Comparison of ENCODE assay signal across 23 mouse cellular contexts in the genomic region with DNA sequence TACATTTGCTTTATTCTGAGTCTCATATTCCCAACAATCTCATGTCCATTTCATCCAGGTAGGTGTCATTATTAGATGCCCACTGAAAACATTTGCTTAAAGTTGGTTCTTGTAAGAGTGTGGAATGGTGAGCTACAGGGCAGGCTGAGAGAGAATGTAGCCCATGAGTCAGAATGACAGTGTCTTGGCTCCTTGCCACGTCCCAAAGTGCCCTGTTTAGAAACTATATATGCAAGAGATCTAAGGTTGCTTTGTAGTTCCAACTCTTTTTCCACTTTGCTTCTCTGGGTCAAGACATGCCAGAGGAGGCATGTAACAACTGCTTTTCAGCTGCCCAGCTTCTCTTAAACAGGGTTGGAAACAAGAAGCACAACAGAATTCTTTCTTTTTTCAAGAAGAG. TPM values are rescaled to one million over a fixed set of nuclear protein-coding genes. Genes with fewer than 3 reads are reported as not detected.
A peak's percentile ranks its signal among the peaks of the same experiment; 100 is the strongest.
DNase-seq lines count a peak whose midpoint lies in the region; ATAC-seq and TF ChIP-seq lines count a peak whose summit lies in the region.
"Had no signal": no experiment of that assay in that cellular context is flagged by ENCODE, and none has a peak within 500 bp of the region (broad histone marks: within the 10 kb centered on the region; RNA-seq: fewer than 3 reads in every experiment).

No protein-coding gene starts in this region.

- H3K36me3 ChIP-seq in stomach, postnatal 0 days (ENCODE audit: control insufficient read depth, insufficient read depth, low read length), result no peaks in the 10 kb centered on the region
- H3K36me3 ChIP-seq: hindbrain, embryonic 10.5 days; limb, embryonic 12.5 days; liver, embryonic 15.5 days; midbrain, embryonic 10.5 days had no signal

- no peak for TF ChIP-seq EP300 in stomach, postnatal 0 days (optimal IDR thresholded peaks at IDR 0.05)

- no peak overlapping the region for H3K4me3 ChIP-seq in stomach, postnatal 0 days (ENCODE audit: low read depth, low read length)
- H3K4me3 ChIP-seq: erythroblast, embryonic 14.5 days; hindbrain, embryonic 10.5 days; limb, embryonic 12.5 days; liver, embryonic 15.5 days; midbrain, embryonic 10.5 days had no signal

- no peaks in the 10 kb centered on the region for H3K27me3 ChIP-seq in stomach, postnatal 0 days (ENCODE audit: control insufficient read depth, insufficient read depth, low read length)
- H3K27me3 ChIP-seq: limb, embryonic 12.5 days; liver, embryonic 15.5 days had no signal

- H3K4me2 ChIP-seq in stomach, postnatal 0 days (replicated peaks; ENCODE audit: low read depth), result no peak overlapping the region
- H3K4me2 ChIP-seq: limb, embryonic 12.5 days; liver, embryonic 15.5 days had no signal

- no peak overlapping the region for H3K9ac ChIP-seq in stomach, postnatal 0 days (ENCODE audit: low read length)
- H3K9ac ChIP-seq: limb, embryonic 12.5 days; liver, embryonic 15.5 days had no signal

- 17% methylated on average over 1 of the region's 1 CpGs for WGBS in stomach, postnatal 0 days

- H3K9me3 ChIP-seq in stomach, postnatal 0 days (ENCODE audit: control insufficient read depth, low read length), result no peaks in the 10 kb centered on the region
- H3K9me3 ChIP-seq: hindbrain, embryonic 10.5 days; limb, embryonic 12.5 days; liver, embryonic 15.5 days; midbrain, embryonic 10.5 days had no signal

- H3K27ac ChIP-seq in stomach, postnatal 0 days (replicated peaks), result no peak overlapping the region
- H3K27ac ChIP-seq: hindbrain, embryonic 10.5 days; hindbrain, postnatal 0 days; limb, embryonic 12.5 days; liver, embryonic 15.5 days; macrophage; midbrain, embryonic 10.5 days had no signal

- ATAC-seq in stomach, postnatal 0 days (ENCODE audit: low FRiP score, low TSS enrichment), result no peak
- ATAC-seq: forebrain, embryonic 14.5 days; hindbrain, postnatal 0 days; intestine, postnatal 0 days had no signal

- DNase-seq in kidney, postnatal 10 days, result peak; percentile 61
- DNase-seq in kidney, adult 18-20 months, result no peak
- peak; percentile 3 for DNase-seq in lung, postnatal 10 days
- no peak for DNase-seq in lung, postnatal 25 days (ENCODE audit: low spot score)
- DNase-seq in adrenal gland, adult (ENCODE audit: inconsistent age in 2 of 2, low spot score in 1 of 2), result peak; percentile 59 to 84
- peak; percentile 31 for DNase-seq in stomach, postnatal 0 days (ENCODE audit: low spot score)
- no peak for DNase-seq in layer of hippocampus, adult 11-12 months (ENCODE audit: low spot score)
- DNase-seq: cerebellum, adult 11-12 months; gastrocnemius, postnatal 14 days; right cerebral cortex, postnatal 14 days; spleen, adult 18-20 months; thymus, adult 18-20 months; thymus, postnatal 4 days had no signal

- no peaks in the 10 kb centered on the region for H3K4me1 ChIP-seq in stomach, postnatal 0 days (replicated peaks; ENCODE audit: control insufficient read depth, insufficient read depth)
- H3K4me1 ChIP-seq: hindbrain, embryonic 10.5 days; limb, embryonic 12.5 days; liver, embryonic 15.5 days had no signal

- no peak for TF ChIP-seq CTCF in stomach, postnatal 0 days (IDR thresholded peaks at IDR 0.05; ENCODE audit: low read depth)

RNA-seq across cellular contexts. Expression of a gene that starts 9.1 kb away (rescaled TPM):
- polyA plus RNA-seq in stomach, postnatal 0 days (2015; fragmentation: Nextera tagmentation; extraction: Ambion mirVana), result 1.9 and 2.1 TPM in 2 replicates
- polyA plus RNA-seq: C2C12 had no signal

Comparison
In these comparisons a context has a peak if more than half of its experiments do, and no peak if none do; other contexts are left out.
1. DNase-seq: peak in kidney, postnatal 10 days (single experiment), lung, postnatal 10 days (single experiment), adrenal gland, adult (2 of 2) and stomach, postnatal 0 days (single experiment); none in kidney, adult 18-20 months (single experiment), lung, postnatal 25 days (single experiment) and layer of hippocampus, adult 11-12 months (single experiment).